Mouse (Mus musculus): ENCODE measurements around the gene Gimap9. TPM values are rescaled to one million over a fixed set of nuclear protein-coding genes. Genes with fewer than 3 reads are reported as not detected.

Gene Gimap9
- polyA plus RNA-seq, 1 experiment from 2014 or later: 1.7 TPM

GRCm38 (mm10) chr6:48668022-48668421, 7.9 kb upstream of the Gimap9 start:
- ATAC-seq (replicated peaks): no peak

GRCm38 (mm10) chr6:48669446-48669969, 6.4 kb upstream of the Gimap9 start:
- Histone ChIP-seq H3K4me3 (no peak overlapping the region), H3K9ac (no peak overlapping the region), H3K4me2 (no peak overlapping the region), H3K36me3 (replicated peaks) (no peaks in the 10 kb centered on the region), H3K27ac (no peak overlapping the region), H3K27me3 (replicated peaks) (no peaks in the 10 kb centered on the region), H3K4me1 (no peaks in the 10 kb centered on the region), H3K9me3 (no peaks in the 10 kb centered on the region)
- ATAC-seq (replicated peaks): no peak
- 74% methylated on average over 2 of the region's 2 CpGs for WGBS

More at GRCm38 (mm10) chr6:48668022-48668421, 7.9 kb upstream of the Gimap9 start:
- Histone ChIP-seq H3K27ac (no peak overlapping the region), H3K9me3 (no peaks in the 10 kb centered on the region), H3K36me3 (replicated peaks) (no peaks in the 10 kb centered on the region), H3K4me3 (no peak overlapping the region), H3K27me3 (replicated peaks) (no peaks in the 10 kb centered on the region), H3K4me2 (no peak overlapping the region), H3K4me1 (no peaks in the 10 kb centered on the region), H3K9ac (no peak overlapping the region)

GRCm38 (mm10) chr6:48674291-48675058, 1.5 kb upstream of the Gimap9 start:
- Histone ChIP-seq H3K4me3 (no peak overlapping the region), H3K27me3 (replicated peaks) (no peaks in the 10 kb centered on the region), H3K9me3 (no peaks in the 10 kb centered on the region), H3K4me1 (0 out of 2 replicates have a peak, but pooled peaks cover 2% of the 10 kb centered on the region), H3K9ac (no peak overlapping the region), H3K36me3 (replicated peaks) (no peaks in the 10 kb centered on the region), H3K4me2 (no peak overlapping the region), H3K27ac (no peak overlapping the region)
- ATAC-seq (replicated peaks): no peak
- 96% methylated on average over 9 of the region's 9 CpGs for WGBS

GRCm38 (mm10) chr6:48675400-48675930, 464 bp upstream of the Gimap9 start:
- no peak for ATAC-seq (replicated peaks)
- H3K4me1 ChIP-seq: 0 out of 2 replicates have a peak, but pooled peaks cover 2% of the 10 kb centered on the region
- no peak overlapping the region for H3K9ac ChIP-seq
- no peaks in the 10 kb centered on the region for H3K36me3 ChIP-seq (replicated peaks)
- 0 out of 2 replicates have a peak overlapping the region, but pooled peaks have one; percentile 9 for H3K4me3 ChIP-seq
- H3K9me3 ChIP-seq: no peaks in the 10 kb centered on the region
- peak overlapping the region; percentile 31 for H3K4me2 ChIP-seq
- H3K27me3 ChIP-seq (replicated peaks): no peaks in the 10 kb centered on the region
- no peak overlapping the region for H3K27ac ChIP-seq
- WGBS: 46% methylated on average over 10 of the region's 10 CpGs

GRCm38 (mm10) chr6:48676860-48677415, 1.0 kb downstream of the Gimap9 start:
- no peak overlapping the region for H3K4me2 ChIP-seq
- no peak for ATAC-seq (replicated peaks)

GRCm38 (mm10) chr6:48677492-48678345, 1.8 kb downstream of the Gimap9 start:
- H3K4me3 ChIP-seq: no peak overlapping the region
- no peak overlapping the region for H3K4me2 ChIP-seq
- H3K9me3 ChIP-seq: no peaks in the 10 kb centered on the region
- H3K36me3 ChIP-seq (replicated peaks): no peaks in the 10 kb centered on the region
- H3K4me1 ChIP-seq: 0 out of 2 replicates have a peak, but pooled peaks cover 2% of the 10 kb centered on the region
- no peak overlapping the region for H3K9ac ChIP-seq
- no peaks in the 10 kb centered on the region for H3K27me3 ChIP-seq (replicated peaks)
- WGBS: 94% methylated on average over 17 of the region's 17 CpGs
- no peak overlapping the region for H3K27ac ChIP-seq
- no peak for ATAC-seq (replicated peaks)

More at GRCm38 (mm10) chr6:48676860-48677415, 1.0 kb downstream of the Gimap9 start:
- Histone ChIP-seq H3K9me3 (no peaks in the 10 kb centered on the region), H3K27ac (no peak overlapping the region), H3K9ac (no peak overlapping the region), H3K27me3 (replicated peaks) (no peaks in the 10 kb centered on the region), H3K4me1 (0 out of 2 replicates have a peak, but pooled peaks cover 2% of the 10 kb centered on the region), H3K4me3 (no peak overlapping the region), H3K36me3 (replicated peaks) (no peaks in the 10 kb centered on the region)
- 82% methylated on average over 5 of the region's 5 CpGs for WGBS

- Histone ChIP-seq H3K27ac (no peak overlapping the region), H3K4me1 (0 out of 2 replicates have a peak, but pooled peaks cover 2% of the 10 kb centered on the region), H3K9ac (no peak overlapping the region), H3K27me3 (replicated peaks) (no peaks in the 10 kb centered on the region), H3K36me3 (replicated peaks) (no peaks in the 10 kb centered on the region), H3K9me3 (no peaks in the 10 kb centered on the region), H3K4me3 (no peak overlapping the region), H3K4me2 (no peak overlapping the region)
- WGBS: 87% methylated on average over 4 of the region's 4 CpGs
- no peak for ATAC-seq (replicated peaks)
Measured at GRCm38 (mm10) chr6:48678391-48678790, 2.5 kb downstream of the Gimap9 start.

- H3K27ac ChIP-seq: no peak overlapping the region
- H3K9me3 ChIP-seq: no peaks in the 10 kb centered on the region
- H3K4me1 ChIP-seq: 0 out of 2 replicates have a peak, but pooled peaks cover 2% of the 10 kb centered on the region
- no peak overlapping the region for H3K9ac ChIP-seq
- ATAC-seq (replicated peaks): no peak
- H3K36me3 ChIP-seq (replicated peaks): no peaks in the 10 kb centered on the region
- 88% methylated on average over 6 of the region's 6 CpGs for WGBS
- H3K4me3 ChIP-seq: no peak overlapping the region
- no peak overlapping the region for H3K4me2 ChIP-seq
- no peaks in the 10 kb centered on the region for H3K27me3 ChIP-seq (replicated peaks)
Measured at GRCm38 (mm10) chr6:48679701-48680100, 3.8 kb downstream of the Gimap9 start.

GRCm38 (mm10) chr6:48680421-48680820, 4.5 kb downstream of the Gimap9 start:
- no peak overlapping the region for H3K27ac ChIP-seq
- 84% methylated on average over 5 of the region's 5 CpGs for WGBS
- no peak for ATAC-seq (replicated peaks)

GRCm38 (mm10) chr6:48681472-48682090, 5.7 kb downstream of the Gimap9 start:
- ATAC-seq (replicated peaks): no peak
- H3K9me3 ChIP-seq: no peaks in the 10 kb centered on the region
- no peaks in the 10 kb centered on the region for H3K36me3 ChIP-seq (replicated peaks)
- no peak overlapping the region for H3K4me3 ChIP-seq
- no peaks in the 10 kb centered on the region for H3K27me3 ChIP-seq (replicated peaks)
- H3K9ac ChIP-seq: no peak overlapping the region
- no peak overlapping the region for H3K4me2 ChIP-seq
- no peaks in the 10 kb centered on the region for H3K4me1 ChIP-seq
- H3K27ac ChIP-seq: no peak overlapping the region
- 78% methylated on average over 3 of the region's 3 CpGs for WGBS

More at GRCm38 (mm10) chr6:48680421-48680820, 4.5 kb downstream of the Gimap9 start:
- Histone ChIP-seq H3K27me3 (replicated peaks) (no peaks in the 10 kb centered on the region), H3K4me3 (no peak overlapping the region), H3K9me3 (no peaks in the 10 kb centered on the region), H3K4me1 (0 out of 2 replicates have a peak, but pooled peaks cover 2% of the 10 kb centered on the region), H3K4me2 (no peak overlapping the region), H3K36me3 (replicated peaks) (no peaks in the 10 kb centered on the region), H3K9ac (no peak overlapping the region)

- no peak overlapping the region for H3K27ac ChIP-seq
- H3K9me3 ChIP-seq: no peaks in the 10 kb centered on the region
- no peaks in the 10 kb centered on the region for H3K4me1 ChIP-seq
- H3K27me3 ChIP-seq (replicated peaks): no peaks in the 10 kb centered on the region
- 82% methylated on average over 4 of the region's 4 CpGs for WGBS
- H3K36me3 ChIP-seq (replicated peaks): no peaks in the 10 kb centered on the region
- H3K4me2 ChIP-seq: no peak overlapping the region
- ATAC-seq (replicated peaks): no peak
- H3K4me3 ChIP-seq: no peak overlapping the region
- no peak overlapping the region for H3K9ac ChIP-seq
Measured at GRCm38 (mm10) chr6:48682271-48682670, 6.3 kb downstream of the Gimap9 start.

Data from midbrain, embryonic 15.5 days (tissue).